Mouse (Mus musculus) testis, adult 2 months (tissue): Measurements from ENCODE around the gene Itgal.

Experiments
- CTCF ChIP-seq: fragments of 200-500 bp; IDR thresholded peaks from 2 replicates; pipeline ENCODE4 v1.5.1; 2012; ENCODE audit warnings: low read depth, mild to moderate bottlenecking, inconsistent platforms, low read length, moderate library complexity; ENCODE audit not compliant: control insufficient read depth, insufficient read depth, insufficient replicate concordance
- POLR2A ChIP-seq: fragments of 200-500 bp; IDR thresholded peaks from 2 replicates; pipeline ENCODE4 v1.6.1; 2012; ENCODE audit warnings: low read depth, mild to moderate bottlenecking, inconsistent platforms, low read length, moderate library complexity; ENCODE audit not compliant: control insufficient read depth

- TF ChIP-seq CTCF, result no peak
- TF ChIP-seq POLR2A, result no peak
Observed at GRCm38 (mm10) chr7:127255008-127255407, 41.1 kb upstream of the Itgal start.
